In the genomic region with DNA sequence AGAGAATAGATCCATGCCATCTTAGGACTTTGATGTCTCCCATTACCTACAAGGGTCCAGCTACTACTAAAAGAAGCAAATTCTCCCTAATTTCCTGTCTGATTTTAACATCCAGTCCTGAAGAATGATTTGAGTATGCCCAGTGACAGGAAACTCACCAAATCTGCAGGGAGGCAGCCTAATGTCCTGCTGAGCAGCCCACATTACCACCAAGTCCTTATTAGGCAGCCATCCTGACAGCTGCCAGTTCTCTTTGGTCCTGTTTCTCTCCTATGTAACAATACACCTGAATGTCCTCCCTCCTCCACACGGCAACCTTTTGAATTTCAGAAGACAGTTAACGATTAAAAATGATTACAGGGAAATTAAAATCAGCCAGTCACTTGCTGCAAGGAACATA, we compare ENCODE assay signal across 16 mouse cellular contexts.
"Had no signal": no experiment of that assay in that cellular context is flagged by ENCODE, and none has a peak within 500 bp of the region (broad histone marks: within the 10 kb centered on the region; RNA-seq: fewer than 3 reads in every experiment).

No protein-coding gene starts in this region.

- H3K4me3 ChIP-seq: neural tube, embryonic 13.5 days; neural tube, embryonic 15.5 days; stomach, embryonic 15.5 days had no signal

- H3K27me3 ChIP-seq: neural tube, embryonic 13.5 days; neural tube, embryonic 15.5 days; stomach, embryonic 15.5 days had no signal

- DNase-seq: retina, postnatal 1 day; right cerebral cortex, adult 18-20 months; right cerebral cortex, postnatal 14 days; right cerebral cortex, postnatal 25 days; right cerebral cortex, postnatal 4 days; spleen, adult 18-20 months; thymus, adult 18-20 months; thymus, adult 2 months; thymus, postnatal 14 days; thymus, postnatal 25 days; thymus, postnatal 36 days; thymus, postnatal 4 days had no signal

- H3K9me3 ChIP-seq: neural tube, embryonic 13.5 days; neural tube, embryonic 15.5 days; stomach, embryonic 15.5 days had no signal

- H3K4me2 ChIP-seq: neural tube, embryonic 13.5 days; neural tube, embryonic 15.5 days; stomach, embryonic 15.5 days had no signal

- H3K27ac ChIP-seq: neural tube, embryonic 13.5 days; neural tube, embryonic 15.5 days; stomach, embryonic 15.5 days; stomach, postnatal 0 days had no signal

- H3K4me1 ChIP-seq: neural tube, embryonic 13.5 days; neural tube, embryonic 15.5 days; stomach, embryonic 15.5 days had no signal

- H3K36me3 ChIP-seq: neural tube, embryonic 13.5 days; neural tube, embryonic 15.5 days; stomach, embryonic 15.5 days had no signal

- H3K9ac ChIP-seq: neural tube, embryonic 13.5 days; neural tube, embryonic 15.5 days; stomach, embryonic 15.5 days had no signal
